Mouse (Mus musculus): ENCODE results near the gene Olfr1420. TPM values are rescaled to one million over a fixed set of nuclear protein-coding genes. Genes with fewer than 3 reads are reported as not detected.
"Not testable (repeated sequence)": the region's sequence is repeated elsewhere in the genome, so short reads cannot be mapped to it uniquely, and the experiment has no call there.

Gene Olfr1420
- not detected for total RNA-seq (2021)
- long read RNA-seq, experiment 1, result 0 reads
- long read RNA-seq, experiment 2, result 0 reads

- DNase-seq (ENCODE audit: low spot score in 2 of 2), result no peak
- no peak for TF ChIP-seq CTCF (conservative IDR thresholded peaks at IDR 0.05)
- Histone ChIP-seq H3K27ac (no peak within 1 kb of the TSS), H3K4me3 (no peak within 1 kb of the TSS)
These were observed at the start of gene Olfr1420 for GRCm38 (mm10) chr19:11886265-11886664. Olfr1420 (plus strand) TSS chr19:11886565.

- no peak for TF ChIP-seq CTCF (conservative IDR thresholded peaks at IDR 0.05)
- H3K4me3 ChIP-seq, result no peak within 1 kb of the TSS
- H3K27ac ChIP-seq, result no peak within 1 kb of the TSS
- no peak for DNase-seq (ENCODE audit: low spot score in 2 of 2)
These were observed 47.2 kb upstream of the Olfr1420 start, which contains the start of gene Olfr1417 for GRCm38 (mm10) chr19:11839119-11839518. Olfr1417 (minus strand) TSS chr19:11839219.

GRCm38 (mm10) chr19:11846333-11846732 lies 40.0 kb upstream of the Olfr1420 start:
- no peak overlapping the region for H3K27ac ChIP-seq
- H3K4me3 ChIP-seq, result no peak overlapping the region
- no peak for DNase-seq (ENCODE audit: low spot score in 2 of 2)
- no peak for TF ChIP-seq CTCF (conservative IDR thresholded peaks at IDR 0.05)

- Histone ChIP-seq H3K4me3 (no peak overlapping the region), H3K27ac (no peak overlapping the region)
- no peak for TF ChIP-seq CTCF (conservative IDR thresholded peaks at IDR 0.05)
- no peak for DNase-seq (ENCODE audit: low spot score in 2 of 2)
These were observed 33.7 kb upstream of the Olfr1420 start for GRCm38 (mm10) chr19:11852652-11853051.

GRCm38 (mm10) chr19:11854821-11855220 lies 31.5 kb upstream of the Olfr1420 start:
- TF ChIP-seq CTCF (conservative IDR thresholded peaks at IDR 0.05), result no peak
- no peak overlapping the region for H3K27ac ChIP-seq
- no peak overlapping the region for H3K4me3 ChIP-seq
- no peak for DNase-seq (ENCODE audit: low spot score in 2 of 2)

GRCm38 (mm10) chr19:11856506-11856905 lies 29.9 kb upstream of the Olfr1420 start:
- DNase-seq (ENCODE audit: low spot score in 2 of 2), result no peak
- TF ChIP-seq CTCF (conservative IDR thresholded peaks at IDR 0.05), result no peak
- no peak overlapping the region for H3K27ac ChIP-seq
- H3K4me3 ChIP-seq, result no peak overlapping the region

- TF ChIP-seq CTCF (conservative IDR thresholded peaks at IDR 0.05), result no peak
- no peak within 1 kb of the TSS for H3K27ac ChIP-seq
- DNase-seq (ENCODE audit: low spot score in 2 of 2), result no peak
- no peak within 1 kb of the TSS for H3K4me3 ChIP-seq
These were observed 25.4 kb upstream of the Olfr1420 start, which contains the start of gene Olfr1418 for GRCm38 (mm10) chr19:11860966-11861365. Olfr1418 (minus strand) TSS chr19:11861066.

GRCm38 (mm10) chr19:11867837-11868236 lies 18.5 kb upstream of the Olfr1420 start:
- TF ChIP-seq CTCF (conservative IDR thresholded peaks at IDR 0.05), result 0 out of 2 replicates have a peak, but pooled peaks have one; percentile 9
- no peak overlapping the region for H3K4me3 ChIP-seq
- no peak overlapping the region for H3K27ac ChIP-seq
- DNase-seq (ENCODE audit: low spot score in 2 of 2), result no peak

GRCm38 (mm10) chr19:11875006-11875405 lies 11.4 kb upstream of the Olfr1420 start, which contains the start of gene Olfr1419:
Olfr1419 (minus strand) TSS chr19:11875106.
- TF ChIP-seq CTCF (conservative IDR thresholded peaks at IDR 0.05), result no peak
- no peak for DNase-seq (ENCODE audit: low spot score in 2 of 2)
- no peak within 1 kb of the TSS for H3K4me3 ChIP-seq
- no peak within 1 kb of the TSS for H3K27ac ChIP-seq

GRCm38 (mm10) chr19:11878404-11878803 lies 8.0 kb upstream of the Olfr1420 start:
- H3K4me3 ChIP-seq; DNase-seq (ENCODE audit: low spot score in 2 of 2); H3K27ac ChIP-seq: not testable (repeated sequence)

- no peak for DNase-seq (ENCODE audit: low spot score in 2 of 2)
- H3K4me3 ChIP-seq, result peak overlapping the region; percentile 91
- no peak for TF ChIP-seq CTCF (conservative IDR thresholded peaks at IDR 0.05)
- peak overlapping the region; percentile 99; the same call in 1 of the 2 replicates for H3K27ac ChIP-seq
These were observed 24.7 kb downstream of the Olfr1420 start for GRCm38 (mm10) chr19:11911021-11911420.

- no peak for TF ChIP-seq CTCF (conservative IDR thresholded peaks at IDR 0.05)
- Histone ChIP-seq H3K27ac (peak overlapping the region; percentile 99), H3K4me3 (peak overlapping the region; percentile 91)
- DNase-seq (ENCODE audit: low spot score in 2 of 2), result peak; percentile 7 to 30
These were observed 25.2 kb downstream of the Olfr1420 start for GRCm38 (mm10) chr19:11911603-11912002.

GRCm38 (mm10) chr19:11912037-11912532 lies 25.7 kb downstream of the Olfr1420 start, which contains the start of gene Patl1:
Patl1 (plus strand) TSS chr19:11912399.
- peak within 1 kb of the TSS; percentile 99 for H3K27ac ChIP-seq
- no peak for TF ChIP-seq CTCF (conservative IDR thresholded peaks at IDR 0.05)
- peak; percentile 98 to 99 for DNase-seq (ENCODE audit: low spot score in 2 of 2)
- peak within 1 kb of the TSS; percentile 94 for H3K4me3 ChIP-seq

GRCm38 (mm10) chr19:11912533-11913121 lies 26.3 kb downstream of the Olfr1420 start:
- peak; percentile 5 to 36 for DNase-seq (ENCODE audit: low spot score in 2 of 2)
- TF ChIP-seq CTCF (conservative IDR thresholded peaks at IDR 0.05), result no peak
- Histone ChIP-seq H3K4me3 (peak overlapping the region; percentile 94), H3K27ac (peak overlapping the region; percentile 93)
